Mouse (Mus musculus): ENCODE measurements around the gene Fam186b.

The Fam186b gene

GRCm38 (mm10) chr15:99231998-99232397 lies 63.7 kb downstream of the Fam186b start:
- ATAC-seq (ENCODE audit: insufficient number of reproducible peaks, low FRiP score, low TSS enrichment), result no peak

- no peak for ATAC-seq (ENCODE audit: insufficient number of reproducible peaks, low FRiP score, low TSS enrichment)
Observed at GRCm38 (mm10) chr15:99226090-99226489, 69.6 kb downstream of the Fam186b start.

- ATAC-seq (ENCODE audit: insufficient number of reproducible peaks, low FRiP score, low TSS enrichment), result no peak
Observed at GRCm38 (mm10) chr15:99225081-99225810, 70.4 kb downstream of the Fam186b start.

GRCm38 (mm10) chr15:99224208-99224911 lies 71.3 kb downstream of the Fam186b start, which contains the start of gene Kcnh3:
TSS of gene Kcnh3 (plus strand) at chr15:99224861.
- peak; percentile 21; the same call in 1 of the 2 replicates for ATAC-seq (ENCODE audit: insufficient number of reproducible peaks, low FRiP score, low TSS enrichment)

GRCm38 (mm10) chr15:99223585-99224207 lies 72.0 kb downstream of the Fam186b start:
- ATAC-seq (ENCODE audit: insufficient number of reproducible peaks, low FRiP score, low TSS enrichment), result peak; percentile 18; the same call in 1 of the 2 replicates

GRCm38 (mm10) chr15:99222794-99223584 lies 72.7 kb downstream of the Fam186b start:
- ATAC-seq (ENCODE audit: insufficient number of reproducible peaks, low FRiP score, low TSS enrichment), result no peak; the same call in 1 of the 2 replicates

- ATAC-seq (ENCODE audit: insufficient number of reproducible peaks, low FRiP score, low TSS enrichment), result no peak
Observed at GRCm38 (mm10) chr15:99221315-99221952, 74.3 kb downstream of the Fam186b start.
